Mouse (Mus musculus) liver, embryonic 15.5 days (tissue): ENCODE measurements around the gene Lhx5. TPM values are rescaled to one million over a fixed set of nuclear protein-coding genes. Genes with fewer than 3 reads are reported as not detected.

ENCODE experiments used
- ATAC-seq: fragments of 200-750 bp; cut with Nextera tagmentation; 2 replicates; pipeline ENCODE4 v1.8.0; 2017; ENCODE audit warnings: moderate number of reproducible peaks, mild to moderate bottlenecking, moderate library complexity; ENCODE audit not compliant: insufficient read depth
- H3K27ac ChIP-seq: fragments of 300-500 bp; sonication (generic); replicated peaks from 2 replicates; pipeline ENCODE4 v1.5.1; 2015; ENCODE audit warnings: mild to moderate bottlenecking, inconsistent platforms
- H3K27me3 ChIP-seq: fragments of 300-500 bp; sonication (generic); 2 replicates; pipeline ENCODE4 v1.6.1; 2015; ENCODE audit warnings: mild to moderate bottlenecking, inconsistent platforms
- H3K36me3 ChIP-seq: fragments of 300-500 bp; sonication (generic); replicated peaks from 2 replicates; pipeline ENCODE4 v1.6.1; 2015; ENCODE audit warnings: moderate library complexity, mild to moderate bottlenecking, inconsistent platforms
- H3K4me1 ChIP-seq: fragments of 300-500 bp; sonication (generic); replicated peaks from 2 replicates; pipeline ENCODE4 v1.6.1; 2015; ENCODE audit warnings: inconsistent platforms
- H3K4me2 ChIP-seq: fragments of 300-500 bp; sonication (generic); 2 replicates; pipeline ENCODE4 v1.6.1; 2015; ENCODE audit warnings: moderate library complexity, mild to moderate bottlenecking, inconsistent platforms
- H3K4me3 ChIP-seq: fragments of 300-500 bp; sonication (generic); replicated peaks from 2 replicates; pipeline ENCODE4 v1.5.1; 2015; ENCODE audit warnings: mild to moderate bottlenecking, inconsistent platforms
- H3K9ac ChIP-seq: fragments of 300-500 bp; sonication (generic); 2 replicates; pipeline ENCODE4 v1.6.1; 2015; ENCODE audit warnings: moderate library complexity, mild to moderate bottlenecking, inconsistent platforms
- H3K9me3 ChIP-seq: fragments of 300-500 bp; sonication (generic); replicated peaks from 2 replicates; pipeline ENCODE4 v1.6.1; 2016; ENCODE audit warnings: inconsistent platforms
- WGBS: fragments of 180-500 bp; shearing (Covaris S2); methylation state at CpG from one replicate; pipeline ENCODE4 v1.1.7; 2015; ENCODE audit warnings: mixed read lengths; ENCODE audit not compliant: insufficient replicate concordance; 5-methylcytosine and 5-hydroxymethylcytosine counted together
- polyA plus RNA-seq: library from polyadenylated mRNA; unstranded; fragments of >200 nt; fragmentation: Nextera tagmentation; extraction: Ambion mirVana; gene quantifications from 2 replicates; pipeline ENCODE4 v1.2.1, GENCODE M21; 2015

The Lhx5 gene
- polyA plus RNA-seq, 1 experiment from 2014 or later: not detected

DNA sequence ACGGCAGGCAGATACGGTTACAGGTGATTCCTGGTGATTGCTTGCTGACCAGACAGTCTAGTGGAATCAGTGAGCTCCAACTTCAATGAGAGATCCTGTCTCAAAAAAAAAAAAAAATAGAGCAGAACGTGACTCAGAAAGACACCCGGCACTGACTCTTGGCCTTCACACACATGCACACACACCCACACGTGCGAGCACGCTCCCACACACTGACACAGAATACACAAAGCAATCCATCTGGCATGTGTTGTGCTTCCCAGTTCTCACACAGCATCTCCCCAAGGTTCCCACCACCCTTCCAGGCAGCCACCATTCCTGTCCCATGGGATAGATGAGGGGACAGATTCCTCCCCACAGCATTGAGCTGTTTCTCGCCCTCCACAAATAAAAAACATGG lies 11.4 kb upstream of the Lhx5 start:
- Histone ChIP-seq H3K27ac (no peak overlapping the region), H3K27me3 (peaks cover 43% of the 10 kb centered on the region), H3K4me3 (no peak overlapping the region), H3K9me3 (no peaks in the 10 kb centered on the region), H3K9ac (no peak overlapping the region), H3K36me3 (no peaks in the 10 kb centered on the region), H3K4me2 (no peak overlapping the region), H3K4me1 (no peaks in the 10 kb centered on the region)
- ATAC-seq: no peak
- 65% methylated on average over 8 of the region's 8 CpGs for WGBS

GRCm38 (mm10) chr5:120424039-120424438 lies 7.5 kb upstream of the Lhx5 start:
- 1% methylated on average over 19 of the region's 19 CpGs for WGBS

GRCm38 (mm10) chr5:120424657-120425056 lies 6.8 kb upstream of the Lhx5 start:
- WGBS: 4% methylated on average over 11 of the region's 11 CpGs
- H3K4me3 ChIP-seq: no peak overlapping the region
- H3K27me3 ChIP-seq: peaks cover 88% of the 10 kb centered on the region
- no peak overlapping the region for H3K9ac ChIP-seq
- no peak for ATAC-seq
- H3K4me1 ChIP-seq: no peaks in the 10 kb centered on the region
- no peaks in the 10 kb centered on the region for H3K9me3 ChIP-seq
- H3K36me3 ChIP-seq: no peaks in the 10 kb centered on the region
- no peak overlapping the region for H3K4me2 ChIP-seq
- no peak overlapping the region for H3K27ac ChIP-seq

More at GRCm38 (mm10) chr5:120424039-120424438, 7.5 kb upstream of the Lhx5 start:
- Histone ChIP-seq H3K9ac (no peak overlapping the region), H3K4me2 (no peak overlapping the region), H3K36me3 (no peaks in the 10 kb centered on the region), H3K9me3 (no peaks in the 10 kb centered on the region), H3K4me1 (no peaks in the 10 kb centered on the region), H3K4me3 (no peak overlapping the region), H3K27ac (no peak overlapping the region), H3K27me3 (peaks cover 82% of the 10 kb centered on the region)
- no peak for ATAC-seq

GRCm38 (mm10) chr5:120425711-120426110 lies 5.8 kb upstream of the Lhx5 start:
- Histone ChIP-seq H3K4me3 (no peak overlapping the region), H3K27ac (no peak overlapping the region), H3K27me3 (peaks cover 93% of the 10 kb centered on the region), H3K9ac (no peak overlapping the region), H3K4me1 (no peaks in the 10 kb centered on the region), H3K9me3 (no peaks in the 10 kb centered on the region), H3K36me3 (no peaks in the 10 kb centered on the region), H3K4me2 (no peak overlapping the region)
- no peak for ATAC-seq
- WGBS: under 1% methylated on average over 16 of the region's 20 CpGs

DNA sequence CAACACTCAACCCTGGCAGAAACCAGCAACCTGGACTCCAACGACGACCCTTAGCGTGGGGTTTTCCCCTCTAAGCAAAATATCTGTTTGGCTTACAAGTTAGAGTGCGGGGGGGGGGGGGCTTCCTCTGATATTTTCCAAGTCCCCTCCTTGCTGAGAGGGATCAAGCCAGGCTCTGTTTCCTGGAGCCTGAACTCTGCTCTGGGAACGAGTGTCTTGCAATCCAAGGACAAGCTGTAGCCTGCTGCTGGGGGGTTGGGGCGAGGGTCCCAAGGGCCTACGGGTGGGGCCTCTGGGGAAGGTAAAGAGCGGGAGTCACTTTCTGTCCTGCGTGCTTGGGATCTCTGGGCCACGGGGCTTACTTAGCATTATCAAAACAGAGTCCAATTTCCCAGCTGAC lies 4.9 kb upstream of the Lhx5 start:
- Histone ChIP-seq H3K4me1 (no peaks in the 10 kb centered on the region), H3K27me3 (peaks cover 98% of the 10 kb centered on the region), H3K36me3 (no peaks in the 10 kb centered on the region), H3K9ac (no peak overlapping the region), H3K4me2 (no peak overlapping the region), H3K9me3 (no peaks in the 10 kb centered on the region), H3K4me3 (no peak overlapping the region), H3K27ac (no peak overlapping the region)
- ATAC-seq: no peak
- 3% methylated on average over 10 of the region's 10 CpGs for whole genome bisulfite sequencing

DNA sequence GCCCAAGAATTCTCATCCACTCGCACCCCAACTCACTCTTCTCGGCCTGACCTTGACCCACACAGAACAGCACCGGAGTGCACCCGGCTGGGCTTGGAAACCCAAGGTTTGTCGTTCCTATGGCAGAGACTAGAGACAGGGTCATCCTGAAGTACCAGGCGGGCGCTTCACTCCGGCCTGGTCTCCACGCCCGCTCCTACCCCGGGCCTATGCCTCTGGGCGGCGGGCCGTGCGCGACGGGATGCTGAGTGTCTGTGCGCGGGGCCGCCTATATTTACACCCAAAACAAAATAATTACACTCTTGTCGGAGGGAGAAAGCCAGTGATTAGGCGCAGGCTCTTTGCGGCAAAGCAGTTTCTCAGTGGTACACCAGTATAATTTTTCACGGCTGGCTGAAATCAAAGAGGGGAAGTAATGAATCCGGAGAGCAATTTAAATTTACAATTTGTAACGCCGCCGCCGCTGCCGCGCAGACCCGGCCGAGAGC lies 4.0 kb upstream of the Lhx5 start:
- Histone ChIP-seq H3K4me1 (no peaks in the 10 kb centered on the region), H3K9ac (no peak overlapping the region), H3K36me3 (no peaks in the 10 kb centered on the region), H3K27me3 (peaks cover 98% of the 10 kb centered on the region), H3K27ac (no peak overlapping the region), H3K4me2 (no peak overlapping the region), H3K9me3 (no peaks in the 10 kb centered on the region), H3K4me3 (no peak overlapping the region)
- no peak for ATAC-seq
- WGBS: 2% methylated on average over 33 of the region's 33 CpGs

GRCm38 (mm10) chr5:120428189-120428838 lies 3.2 kb upstream of the Lhx5 start:
- no peak for ATAC-seq

DNA sequence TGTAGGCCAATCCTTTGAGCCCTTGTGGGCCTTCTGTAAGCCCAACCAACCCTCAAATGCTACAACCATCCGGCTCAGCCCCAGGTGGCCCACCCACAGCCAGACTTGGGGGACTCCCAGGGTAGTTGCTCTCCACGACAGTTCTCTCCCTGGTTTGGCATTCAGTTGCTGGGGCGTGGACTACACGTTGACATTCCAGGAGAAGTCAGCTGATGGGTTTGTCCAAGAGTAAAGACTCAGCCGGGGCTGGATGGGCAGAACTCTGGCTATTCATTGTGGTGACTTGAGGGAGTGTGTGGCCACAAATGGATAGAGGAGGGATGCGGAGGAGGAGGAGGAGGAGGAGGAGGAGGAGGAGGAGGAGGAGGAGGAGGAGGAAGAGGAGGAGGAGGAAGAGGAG lies 2.5 kb upstream of the Lhx5 start:
- Histone ChIP-seq H3K4me1 (no peaks in the 10 kb centered on the region), H3K36me3 (no peaks in the 10 kb centered on the region), H3K4me3 (no peak overlapping the region), H3K9me3 (no peaks in the 10 kb centered on the region), H3K9ac (no peak overlapping the region), H3K27ac (no peak overlapping the region), H3K4me2 (no peak overlapping the region), H3K27me3 (peaks cover 98% of the 10 kb centered on the region)
- no peak for ATAC-seq
- 3% methylated on average over 6 of the region's 6 CpGs for WGBS

More at GRCm38 (mm10) chr5:120428189-120428838, 3.2 kb upstream of the Lhx5 start:
- Histone ChIP-seq H3K4me3 (no peak overlapping the region), H3K4me2 (no peak overlapping the region), H3K27ac (no peak overlapping the region), H3K4me1 (no peaks in the 10 kb centered on the region), H3K27me3 (peaks cover 98% of the 10 kb centered on the region), H3K9me3 (no peaks in the 10 kb centered on the region), H3K36me3 (no peaks in the 10 kb centered on the region), H3K9ac (no peak overlapping the region)
- WGBS: 2% methylated on average over 21 of the region's 21 CpGs

GRCm38 (mm10) chr5:120429692-120430091 lies 1.8 kb upstream of the Lhx5 start:
- Histone ChIP-seq H3K36me3 (no peaks in the 10 kb centered on the region), H3K27me3 (peaks cover 98% of the 10 kb centered on the region), H3K4me1 (no peaks in the 10 kb centered on the region), H3K9ac (no peak overlapping the region), H3K4me3 (no peak overlapping the region), H3K9me3 (no peaks in the 10 kb centered on the region), H3K4me2 (no peak overlapping the region), H3K27ac (no peak overlapping the region)
- no peak for ATAC-seq
- WGBS: 2% methylated on average over 6 of the region's 6 CpGs

- Histone ChIP-seq H3K36me3 (no peaks in the 10 kb centered on the region), H3K27me3 (peaks cover 98% of the 10 kb centered on the region), H3K4me2 (no peak overlapping the region), H3K9me3 (no peaks in the 10 kb centered on the region), H3K4me1 (peaks cover 1% of the 10 kb centered on the region; the same call in 1 of the 2 replicates), H3K4me3 (no peak overlapping the region), H3K9ac (no peak overlapping the region), H3K27ac (no peak overlapping the region)
- WGBS: 3% methylated on average over 30 of the region's 30 CpGs
- no peak for ATAC-seq
Measured at GRCm38 (mm10) chr5:120431001-120431583, 407 bp upstream of the Lhx5 start.

DNA sequence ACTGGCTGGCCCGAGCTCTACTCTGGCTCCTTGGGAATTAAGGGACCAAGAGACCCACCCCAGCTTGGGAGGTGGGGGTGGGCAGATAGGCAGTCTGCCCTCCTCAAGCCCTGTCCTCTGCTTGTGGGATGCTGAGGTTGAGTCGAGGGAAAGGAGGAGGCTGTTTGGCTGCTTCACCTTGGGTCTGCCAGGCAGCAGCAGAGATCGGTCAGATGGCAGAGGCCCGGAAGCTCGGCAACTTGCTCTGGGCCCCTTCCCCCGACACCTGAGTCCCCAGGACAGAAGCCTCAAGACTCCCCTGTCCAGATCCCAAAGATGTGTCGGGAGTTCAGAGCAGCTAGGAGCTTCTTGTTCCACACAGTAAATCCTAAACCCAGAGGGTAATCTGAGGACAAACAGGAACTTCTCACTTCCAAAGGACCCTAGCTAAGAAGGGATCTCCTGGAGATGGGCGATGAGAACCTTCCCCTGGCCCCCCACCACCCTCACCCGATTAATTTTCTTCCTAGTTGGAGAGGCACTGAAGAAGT lies 1.1 kb downstream of the Lhx5 start:
- no peak overlapping the region for H3K9ac ChIP-seq
- 2% methylated on average over 9 of the region's 9 CpGs for WGBS
- no peak overlapping the region for H3K4me3 ChIP-seq
- H3K4me1 ChIP-seq: peaks cover 5% of the 10 kb centered on the region; the same call in 1 of the 2 replicates
- no peaks in the 10 kb centered on the region for H3K9me3 ChIP-seq
- ATAC-seq: no peak
- H3K27ac ChIP-seq: no peak overlapping the region
- peaks cover 98% of the 10 kb centered on the region for H3K27me3 ChIP-seq
- H3K36me3 ChIP-seq: no peaks in the 10 kb centered on the region
- no peak overlapping the region for H3K4me2 ChIP-seq
